Mouse (Mus musculus) testis, adult 2 months (tissue): ENCODE results near the gene Lenep.

Source experiments
- CTCF ChIP-seq: fragments of 200-500 bp; IDR thresholded peaks from 2 replicates; pipeline ENCODE4 v1.5.1; 2012; ENCODE audit warnings: low read depth, mild to moderate bottlenecking, inconsistent platforms, low read length, moderate library complexity; ENCODE audit not compliant: control insufficient read depth, insufficient read depth, insufficient replicate concordance
- POLR2A ChIP-seq: fragments of 200-500 bp; IDR thresholded peaks from 2 replicates; pipeline ENCODE4 v1.6.1; 2012; ENCODE audit warnings: low read depth, mild to moderate bottlenecking, inconsistent platforms, low read length, moderate library complexity; ENCODE audit not compliant: control insufficient read depth

- TF ChIP-seq POLR2A (no peak), CTCF (no peak)
These were observed 21.4 kb downstream of the Lenep start for GRCm38 (mm10) chr3:89381233-89381632.
